Mouse (Mus musculus) ES-Bruce4 (cell line): ENCODE results near the gene Bcl10. TPM values are rescaled to one million over a fixed set of nuclear protein-coding genes. Genes with fewer than 3 reads are reported as not detected.

Experiments used
- H3K27ac ChIP-seq: 2 replicates; pipeline ENCODE4 v1.5.1; 2012; ENCODE audit warnings: low read length, inconsistent platforms; ENCODE audit not compliant: insufficient read depth
- H3K27me3 ChIP-seq: 2 replicates; pipeline ENCODE4 v1.6.1; 2012; ENCODE audit warnings: mild to moderate bottlenecking, low read length, inconsistent platforms; ENCODE audit not compliant: control insufficient read depth, poor library complexity, insufficient read depth, severe bottlenecking
- H3K36me3 ChIP-seq: 2 replicates; pipeline ENCODE4 v1.6.1; 2012; ENCODE audit warnings: inconsistent platforms, mild to moderate bottlenecking, low read length, moderate library complexity; ENCODE audit not compliant: control insufficient read depth, poor library complexity, insufficient read depth, severe bottlenecking
- H3K4me1 ChIP-seq: one replicate; pipeline ENCODE4 v1.8.1; 2011; ENCODE audit warnings: low read length; ENCODE audit not compliant: control insufficient read depth, insufficient read depth
- H3K4me3 ChIP-seq: 2 replicates; pipeline ENCODE4 v1.5.1; 2011; ENCODE audit warnings: low read depth, mild to moderate bottlenecking, low read length
- H3K9ac ChIP-seq: 2 replicates; pipeline ENCODE4 v1.6.1; 2012; ENCODE audit warnings: low read depth, mild to moderate bottlenecking, inconsistent platforms; ENCODE audit not compliant: poor library complexity, severe bottlenecking
- H3K9me3 ChIP-seq: replicated peaks from 2 replicates; pipeline ENCODE4 v1.6.1; 2012; ENCODE audit warnings: mild to moderate bottlenecking, low read length, inconsistent platforms; ENCODE audit not compliant: control insufficient read depth, poor library complexity, insufficient read depth, severe bottlenecking
- CTCF ChIP-seq: IDR thresholded peaks from one replicate; pipeline ENCODE4 v1.8.1; 2011; ENCODE audit warnings: low read depth, low read length
- EP300 ChIP-seq: IDR thresholded peaks from 2 replicates; pipeline ENCODE4 v1.6.1; 2011; ENCODE audit warnings: low read depth, low read length; ENCODE audit not compliant: insufficient read depth
- POLR2A ChIP-seq: IDR thresholded peaks from one replicate; pipeline ENCODE4 v1.8.1; 2011; ENCODE audit warnings: low read length; ENCODE audit not compliant: insufficient read depth
- polyA plus RNA-seq: library from polyadenylated mRNA; stranded (reverse); fragments of >200 nt; gene quantifications from 2 replicates; pipeline ENCODE4 v1.2.4, GENCODE M21; 2011; ENCODE audit warnings: low read depth; ENCODE audit not compliant: missing spikeins, insufficient read depth, insufficient read length

Gene Bcl10
- polyA plus RNA-seq, 1 experiment: 43.2 TPM

GRCm38 (mm10) chr3:145941971-145942370, 19.4 kb downstream of the Bcl10 start:
- Histone ChIP-seq H3K9ac (no peak overlapping the region), H3K4me1 (peaks cover 1% of the 10 kb centered on the region), H3K27ac (no peak overlapping the region), H3K9me3 (no peaks in the 10 kb centered on the region), H3K36me3 (peaks cover 34% of the 10 kb centered on the region), H3K27me3 (no peaks in the 10 kb centered on the region), H3K4me3 (no peak overlapping the region)
- no peak for TF ChIP-seq POLR2A
- TF ChIP-seq CTCF: peak; percentile 53
- TF ChIP-seq EP300: no peak

DNA sequence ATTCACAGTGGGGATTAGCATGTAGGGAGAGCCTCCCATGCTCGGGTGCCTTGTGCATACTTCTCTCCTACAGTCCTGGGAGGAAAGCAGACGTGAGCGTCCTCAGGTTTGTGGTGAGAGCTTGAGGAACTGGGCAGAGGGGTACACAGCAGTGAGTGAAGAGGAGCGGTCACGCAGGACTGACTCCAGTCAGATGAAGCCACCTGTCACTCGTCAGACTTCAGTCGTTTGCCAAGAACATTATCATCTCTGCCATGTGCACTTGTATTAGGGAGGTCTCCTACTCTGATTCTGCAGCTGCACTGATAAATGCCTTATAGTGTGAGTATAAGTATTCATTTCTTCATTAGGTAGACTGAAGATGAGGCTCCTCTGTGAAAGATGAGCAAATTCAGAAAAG, 21.7 kb downstream of the Bcl10 start:
- Histone ChIP-seq H3K27me3 (no peaks in the 10 kb centered on the region), H3K4me3 (no peak overlapping the region), H3K36me3 (peaks cover 34% of the 10 kb centered on the region), H3K9ac (no peak overlapping the region), H3K9me3 (no peaks in the 10 kb centered on the region), H3K27ac (no peak overlapping the region), H3K4me1 (peaks cover under 1% of the 10 kb centered on the region)
- no peak for TF ChIP-seq CTCF
- no peak for TF ChIP-seq POLR2A
- no peak for TF ChIP-seq EP300

DNA sequence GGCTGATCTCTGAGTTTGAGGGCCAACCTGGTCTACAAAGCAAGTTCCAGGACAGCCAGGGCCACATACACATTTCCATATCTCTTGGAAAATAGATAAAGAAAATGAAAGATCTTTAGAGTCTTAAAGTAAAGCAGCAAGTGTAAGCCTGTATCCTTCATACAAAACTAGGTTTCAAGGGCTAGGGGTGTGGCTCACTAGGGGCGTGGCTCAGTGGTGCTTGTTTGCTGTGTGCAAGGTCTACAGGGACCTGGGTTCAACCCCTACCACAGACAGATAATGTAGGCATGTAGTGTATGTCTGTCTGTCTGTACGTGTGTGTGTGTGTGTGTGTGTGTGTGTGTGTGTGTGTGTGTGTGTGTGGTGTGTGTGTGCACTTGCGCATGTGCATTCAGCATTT, 23.3 kb downstream of the Bcl10 start:
- H3K4me1 ChIP-seq: no peaks in the 10 kb centered on the region
- no peak overlapping the region for H3K4me3 ChIP-seq
- no peak overlapping the region for H3K27ac ChIP-seq
- TF ChIP-seq EP300: no peak
- no peak for TF ChIP-seq POLR2A
- TF ChIP-seq CTCF: no peak
- no peak overlapping the region for H3K9ac ChIP-seq
- no peaks in the 10 kb centered on the region for H3K27me3 ChIP-seq
- H3K36me3 ChIP-seq: peaks cover 29% of the 10 kb centered on the region
- H3K9me3 ChIP-seq: no peaks in the 10 kb centered on the region

DNA sequence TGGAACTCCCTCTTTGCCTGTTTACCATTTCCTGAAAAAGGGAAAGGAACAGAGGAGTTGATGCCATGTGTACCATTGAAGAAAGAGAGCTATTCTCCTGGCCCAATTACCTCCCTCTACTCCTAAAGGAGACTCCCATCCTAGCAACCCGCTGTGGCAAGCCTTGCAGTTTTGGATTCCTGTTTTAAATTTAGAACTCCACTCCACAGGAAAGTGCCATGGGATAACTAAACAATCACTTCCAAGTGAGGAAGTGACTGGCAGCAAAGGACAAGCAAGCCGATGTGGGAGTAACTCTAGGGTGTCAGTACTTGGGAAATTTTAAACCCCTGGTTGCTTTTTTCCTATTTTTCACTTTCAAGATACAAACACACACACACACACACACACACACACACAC, 24.1 kb downstream of the Bcl10 start:
- H3K9me3 ChIP-seq: no peaks in the 10 kb centered on the region
- no peak overlapping the region for H3K27ac ChIP-seq
- H3K4me3 ChIP-seq: no peak overlapping the region
- peaks cover 22% of the 10 kb centered on the region for H3K36me3 ChIP-seq
- no peak overlapping the region for H3K9ac ChIP-seq
- TF ChIP-seq CTCF (no peak), EP300 (no peak), POLR2A (no peak)
- H3K27me3 ChIP-seq: no peaks in the 10 kb centered on the region
- no peaks in the 10 kb centered on the region for H3K4me1 ChIP-seq

- peaks cover 19% of the 10 kb centered on the region for H3K36me3 ChIP-seq
- no peak overlapping the region for H3K4me3 ChIP-seq
- no peak for TF ChIP-seq EP300
- TF ChIP-seq POLR2A: no peak
- TF ChIP-seq CTCF: no peak
Observed at GRCm38 (mm10) chr3:145947539-145948204, 25.1 kb downstream of the Bcl10 start.

GRCm38 (mm10) chr3:145950034-145950814, 27.6 kb downstream of the Bcl10 start:
- Histone ChIP-seq H3K9me3 (no peaks in the 10 kb centered on the region), H3K4me1 (peaks cover 2% of the 10 kb centered on the region), H3K9ac (no peak overlapping the region), H3K36me3 (no peaks in the 10 kb centered on the region), H3K27ac (no peak overlapping the region), H3K4me3 (no peak overlapping the region), H3K27me3 (no peaks in the 10 kb centered on the region)
- TF ChIP-seq POLR2A (no peak), EP300 (no peak), CTCF (peak; percentile 52)

More at GRCm38 (mm10) chr3:145947539-145948204, 25.1 kb downstream of the Bcl10 start:
- Histone ChIP-seq H3K27me3 (no peaks in the 10 kb centered on the region), H3K9ac (no peak overlapping the region), H3K4me1 (peaks cover 2% of the 10 kb centered on the region), H3K9me3 (no peaks in the 10 kb centered on the region), H3K27ac (no peak overlapping the region)
